Mouse (Mus musculus) left cerebral cortex, postnatal 36 days (tissue): Measurements from ENCODE around the gene Gpalpp1. TPM values are rescaled to one million over a fixed set of nuclear protein-coding genes. Genes with fewer than 3 reads are reported as not detected.

ENCODE experiments used
- DNase-seq, 2 experiments: peaks; one replicate each; pipeline ENCODE4 v3.0.0; 2021 to 2022; ENCODE audit warnings: low spot score in 2 of 2, mixed read lengths in 1 of 2
- intact Hi-C: fragments of 180-260 bp; cut with DNase I; formaldehyde crosslinking; loops from one replicate; pipeline ENCODE4 v1.15.1; 2025
- total RNA-seq, 2 experiments: library from RNA; stranded (reverse); gene quantifications; 2 replicates each; pipeline ENCODE4 v1.2.3; 2021

Gpalpp1 gene
- total RNA-seq, 2 experiments from 2014 or later = 22.2 to 22.8 TPM

GRCm38 (mm10) chr14:76120472-76120871 is 9.9 kb upstream of the Gpalpp1 start:
- intact Hi-C loops = loop anchor here (5.0 kb wide), 1 partner anchor 352 kb away; no protein-coding TSS in a partner anchor
- DNase-seq = peak; percentile 45

- intact Hi-C loops = no loop called here
- no peak for DNase-seq
Observed at GRCm38 (mm10) chr14:76118963-76119362, 8.4 kb upstream of the Gpalpp1 start.

- DNase-seq = no peak
- intact Hi-C loops = no loop called here
Observed at GRCm38 (mm10) chr14:76115744-76116143, 5.2 kb upstream of the Gpalpp1 start.

- intact Hi-C loops = no loop called here
- DNase-seq = no peak
Observed at GRCm38 (mm10) chr14:76099543-76099942, 11.0 kb downstream of the Gpalpp1 start.

- intact Hi-C loops = no loop called here
- no peak for DNase-seq
Observed at GRCm38 (mm10) chr14:76097815-76098214, 12.7 kb downstream of the Gpalpp1 start.

GRCm38 (mm10) chr14:76097244-76097643 is 13.3 kb downstream of the Gpalpp1 start:
- intact Hi-C loops = no loop called here
- DNase-seq = no peak

- DNase-seq = no peak
- intact Hi-C loops = no loop called here
Observed at GRCm38 (mm10) chr14:76084188-76084587, 26.4 kb downstream of the Gpalpp1 start.

- intact Hi-C loops = no loop called here
- no peak for DNase-seq
Observed at GRCm38 (mm10) chr14:76082086-76082636, 28.4 kb downstream of the Gpalpp1 start.

- DNase-seq = no peak
- intact Hi-C loops = no loop called here
Observed at GRCm38 (mm10) chr14:76081451-76081850, 29.1 kb downstream of the Gpalpp1 start.

GRCm38 (mm10) chr14:76077088-76077491 is 33.5 kb downstream of the Gpalpp1 start:
- peak; percentile 54 to 66 for DNase-seq
- intact Hi-C loops = loop anchor here (1.0 to 5.0 kb wide), 3 partner anchors 110 to 200 kb away; no protein-coding TSS in a partner anchor

GRCm38 (mm10) chr14:76076602-76077001 is 34.0 kb downstream of the Gpalpp1 start:
- intact Hi-C loops = loop anchor here (1.0 to 5.0 kb wide), 3 partner anchors 109 to 200 kb away; no protein-coding TSS in a partner anchor
- no peak for DNase-seq

- intact Hi-C loops = loop anchor here (2.0 to 5.0 kb wide), 2 partner anchors 108 to 199 kb away; no protein-coding TSS in a partner anchor
- DNase-seq = no peak
Observed at GRCm38 (mm10) chr14:76075721-76076120, 34.8 kb downstream of the Gpalpp1 start.

- DNase-seq = no peak
- intact Hi-C loops = no loop called here
Observed at GRCm38 (mm10) chr14:76074206-76074605, 36.4 kb downstream of the Gpalpp1 start.

GRCm38 (mm10) chr14:76072626-76073025 is 37.9 kb downstream of the Gpalpp1 start:
- intact Hi-C loops = no loop called here
- no peak for DNase-seq

GRCm38 (mm10) chr14:76069296-76069695 is 41.3 kb downstream of the Gpalpp1 start:
- DNase-seq = no peak
- intact Hi-C loops = no loop called here

- no peak for DNase-seq
- intact Hi-C loops = no loop called here
Observed at GRCm38 (mm10) chr14:76068296-76068695, 42.3 kb downstream of the Gpalpp1 start.

- intact Hi-C loops = no loop called here
- DNase-seq = no peak
Observed at GRCm38 (mm10) chr14:76067237-76067636, 43.3 kb downstream of the Gpalpp1 start.

- DNase-seq = no peak
- intact Hi-C loops = no loop called here
Observed at GRCm38 (mm10) chr14:76059441-76059840, 51.1 kb downstream of the Gpalpp1 start.

GRCm38 (mm10) chr14:76053726-76054125 is 56.8 kb downstream of the Gpalpp1 start:
- intact Hi-C loops = no loop called here
- DNase-seq = no peak

- intact Hi-C loops = no loop called here
- no peak for DNase-seq
Observed at GRCm38 (mm10) chr14:76051966-76052365, 58.6 kb downstream of the Gpalpp1 start.

- DNase-seq = no peak
- intact Hi-C loops = no loop called here
Observed at GRCm38 (mm10) chr14:76045767-76046166, 64.8 kb downstream of the Gpalpp1 start.

GRCm38 (mm10) chr14:76044164-76044557 is 66.4 kb downstream of the Gpalpp1 start:
- intact Hi-C loops = no loop called here
- DNase-seq = no peak
